Mouse (Mus musculus) CH12.LX (cell line): ENCODE results near the gene Chchd6.

Experiments
- CHD1 ChIP-seq: IDR thresholded peaks from 2 replicates; pipeline ENCODE4 v1.6.1; 2012; ENCODE audit warnings: low read depth, low read length, improper control_type of control experiment, inconsistent platforms
- CTCF ChIP-seq, 2 experiments: IDR thresholded peaks in 1 of 2; conservative IDR thresholded peaks in 1 of 2; 2 replicates each; pipeline ENCODE4 v1.5.1; 2011 to 2012; ENCODE audit warnings: low read depth in 2 of 2, low read length in 2 of 2, improper control_type of control experiment in 1 of 2, inconsistent platforms in 1 of 2, mild to moderate bottlenecking in 1 of 2, moderate library complexity in 1 of 2
- POLR2A ChIP-seq: IDR thresholded peaks from 2 replicates; pipeline ENCODE4 v1.6.1; 2011; ENCODE audit warnings: low read depth, mild to moderate bottlenecking, improper control_type of control experiment, low read length

DNA sequence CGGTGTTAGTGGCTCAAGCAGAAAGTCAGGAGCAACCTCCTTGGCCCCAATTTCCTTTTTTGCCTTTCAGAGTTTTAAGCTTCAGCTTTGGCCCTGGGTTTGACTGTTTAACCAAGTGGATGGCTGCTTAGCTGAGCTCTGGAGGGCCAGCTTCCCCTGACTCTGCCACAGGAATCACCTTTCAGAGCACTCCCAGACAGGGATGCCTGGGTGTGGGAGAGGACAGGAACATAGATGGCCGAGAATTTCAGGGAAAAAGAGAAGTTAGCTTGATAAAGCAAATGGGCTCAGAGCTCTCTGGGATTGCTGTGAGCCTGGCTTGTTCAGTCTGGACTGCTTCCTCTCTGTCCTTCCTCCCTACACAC, 18.6 kb upstream of the Chchd6 start:
- TF ChIP-seq CTCF (conservative IDR thresholded peaks at IDR 0.05 in 1 of 2, IDR thresholded peaks at IDR 0.05 in 1 of 2; ENCODE audit: low read depth in 2 of 2, low read length in 2 of 2), result no peak
- no peak for TF ChIP-seq POLR2A
- no peak for TF ChIP-seq CHD1
